ENCODE assay signal across 14 mouse cellular contexts in genomic region chr16:39746041-39746736, GRCm38 (mm10).
"Had no signal": no experiment of that assay in that cellular context is flagged by ENCODE, and none has a peak within 500 bp of the region (broad histone marks: within the 10 kb centered on the region; RNA-seq: fewer than 3 reads in every experiment).

No protein-coding gene starts in this region.

- H3K36me3 ChIP-seq: limb, embryonic 13.5 days; midbrain, embryonic 13.5 days; stomach, embryonic 15.5 days had no signal

- H3K9ac ChIP-seq: limb, embryonic 13.5 days; liver, embryonic 14.5 days; midbrain, embryonic 13.5 days; stomach, embryonic 15.5 days had no signal

- H3K9me3 ChIP-seq: limb, embryonic 13.5 days; midbrain, embryonic 13.5 days; stomach, embryonic 15.5 days had no signal

- DNase-seq: layer of hippocampus, postnatal 36 days; left cerebral cortex, postnatal 4 days; lung, adult 18-20 months; retina, postnatal 1 day; right cerebral cortex, postnatal 14 days; thymus, adult 2 months; thymus, postnatal 25 days had no signal

- H3K4me2 ChIP-seq: limb, embryonic 13.5 days; midbrain, embryonic 13.5 days; stomach, embryonic 15.5 days had no signal

- H3K27ac ChIP-seq: limb, embryonic 13.5 days; liver, embryonic 14.5 days; midbrain, embryonic 13.5 days; stomach, embryonic 15.5 days had no signal

- H3K4me1 ChIP-seq: limb, embryonic 13.5 days; midbrain, embryonic 13.5 days; stomach, embryonic 15.5 days had no signal

- ATAC-seq: hindbrain, embryonic 16.5 days; inflammation-experienced regulatory T-cells, adult 6 months; intestine, postnatal 0 days; midbrain, embryonic 13.5 days had no signal

- H3K27me3 ChIP-seq: limb, embryonic 13.5 days; midbrain, embryonic 13.5 days; stomach, embryonic 15.5 days had no signal

- H3K4me3 ChIP-seq: limb, embryonic 13.5 days; midbrain, embryonic 13.5 days; stomach, embryonic 15.5 days had no signal
